Mouse (Mus musculus) splenic B cell, adult 2 months (primary cell): ENCODE data around the gene E130114P18Rik.

Experiments
- DNase-seq: peaks from one replicate; pipeline ENCODE4 v3.0.0-alpha.2; 2011; ENCODE audit warnings: low read depth, low spot score
- H3K27me3 ChIP-seq: 2 replicates; pipeline ENCODE4 v1.6.1; 2012; ENCODE audit warnings: mild to moderate bottlenecking, low read length, moderate library complexity, mixed read lengths; ENCODE audit not compliant: control insufficient read depth, poor library complexity, insufficient read depth, severe bottlenecking
- H3K36me3 ChIP-seq: 2 replicates; pipeline ENCODE4 v1.6.1; 2012; ENCODE audit warnings: mild to moderate bottlenecking, low read length, moderate library complexity, mixed read lengths; ENCODE audit not compliant: control insufficient read depth, poor library complexity, insufficient read depth, severe bottlenecking

Gene E130114P18Rik

GRCm38 (mm10) chr4:97813035-97813434 is 35.2 kb upstream of the E130114P18Rik start:
- H3K27me3 ChIP-seq, result no peaks in the 10 kb centered on the region
- no peaks in the 10 kb centered on the region for H3K36me3 ChIP-seq
- no peak for DNase-seq

- DNase-seq, result no peak
- no peaks in the 10 kb centered on the region for H3K27me3 ChIP-seq
- H3K36me3 ChIP-seq, result no peaks in the 10 kb centered on the region
Observed at GRCm38 (mm10) chr4:97810348-97810939, 32.6 kb upstream of the E130114P18Rik start.

DNA sequence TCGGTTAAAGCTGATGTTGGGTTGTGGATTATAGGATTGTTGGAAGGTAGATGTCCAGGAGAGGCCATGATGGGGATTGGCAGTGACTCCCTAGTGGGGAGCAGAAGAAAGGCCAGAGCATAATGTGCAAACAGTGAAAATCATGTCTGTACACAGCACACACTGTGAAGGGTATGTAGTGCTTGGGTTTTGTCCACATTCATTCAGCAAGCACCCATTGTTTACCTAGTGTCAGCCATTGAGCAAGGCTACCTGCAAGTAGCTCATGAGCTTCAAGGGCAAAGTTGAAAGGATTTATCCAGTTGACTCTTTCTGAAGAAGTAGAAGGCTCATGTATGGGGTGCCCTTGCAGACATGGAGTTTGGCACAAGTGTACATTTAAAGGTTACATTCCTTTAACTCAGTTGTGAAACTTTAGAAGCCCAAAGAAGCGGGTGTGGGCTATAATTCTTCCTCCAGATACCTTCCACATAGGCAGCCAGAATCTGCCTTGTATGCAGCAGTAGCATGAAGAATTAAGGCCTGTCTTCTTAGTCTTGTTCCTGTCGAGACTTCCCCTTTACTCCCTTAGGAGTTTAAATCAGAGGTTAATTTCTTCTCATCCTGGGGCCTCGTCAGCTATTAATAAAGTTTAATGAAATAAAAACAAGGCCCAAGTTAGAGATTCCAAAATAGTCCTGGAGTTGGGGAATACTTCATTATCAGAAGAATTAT is 31.9 kb upstream of the E130114P18Rik start:
- Histone ChIP-seq H3K27me3 (no peaks in the 10 kb centered on the region), H3K36me3 (no peaks in the 10 kb centered on the region)
- no peak for DNase-seq

DNA sequence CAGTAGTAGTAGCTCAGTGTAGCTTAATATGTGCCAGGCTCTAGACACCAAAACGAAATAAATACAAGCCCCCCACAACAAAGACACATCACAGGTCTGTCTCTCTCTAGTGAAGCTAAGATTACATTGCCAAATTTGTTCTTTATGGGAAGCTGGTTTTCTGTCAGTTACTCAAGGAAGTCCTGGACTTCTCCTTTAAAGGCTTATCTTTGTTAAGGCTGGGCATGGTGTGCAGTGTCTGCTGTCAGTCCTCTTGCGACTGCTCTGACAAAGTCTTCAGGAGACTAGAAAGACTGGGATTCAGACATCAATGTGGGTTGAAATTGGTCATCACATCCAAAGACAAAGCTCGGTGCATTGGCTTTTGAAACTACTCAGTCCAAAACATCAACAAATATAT is 31.0 kb upstream of the E130114P18Rik start:
- no peaks in the 10 kb centered on the region for H3K36me3 ChIP-seq
- no peak for DNase-seq
- no peaks in the 10 kb centered on the region for H3K27me3 ChIP-seq

GRCm38 (mm10) chr4:97806924-97807323 is 29.0 kb upstream of the E130114P18Rik start:
- Histone ChIP-seq H3K27me3 (no peaks in the 10 kb centered on the region), H3K36me3 (no peaks in the 10 kb centered on the region)
- no peak for DNase-seq

- Histone ChIP-seq H3K36me3 (no peaks in the 10 kb centered on the region), H3K27me3 (no peaks in the 10 kb centered on the region)
- no peak for DNase-seq
Observed at GRCm38 (mm10) chr4:97805896-97806808, 28.3 kb upstream of the E130114P18Rik start.

GRCm38 (mm10) chr4:97805255-97805654 is 27.4 kb upstream of the E130114P18Rik start:
- no peak for DNase-seq
- Histone ChIP-seq H3K27me3 (no peaks in the 10 kb centered on the region), H3K36me3 (no peaks in the 10 kb centered on the region)

DNA sequence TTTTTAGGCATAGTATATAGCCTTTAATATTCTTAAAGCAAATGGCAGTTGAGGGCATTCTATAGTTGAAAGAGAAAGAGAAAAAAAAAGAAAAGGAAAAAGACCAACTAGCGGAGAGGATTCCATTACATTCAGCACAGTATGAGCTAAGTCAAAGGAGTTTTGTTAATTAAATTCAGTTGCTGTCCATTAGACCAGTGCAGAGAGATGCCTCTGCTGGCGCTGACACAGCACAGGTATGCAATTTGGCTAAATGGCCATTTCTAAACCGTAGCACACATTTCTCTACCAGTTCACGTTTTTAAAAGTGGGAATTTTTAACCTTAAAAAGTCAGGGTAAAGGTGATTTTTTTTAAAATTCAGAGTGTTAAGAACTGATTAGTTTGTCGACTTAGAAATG is 26.8 kb upstream of the E130114P18Rik start:
- no peaks in the 10 kb centered on the region for H3K27me3 ChIP-seq
- no peaks in the 10 kb centered on the region for H3K36me3 ChIP-seq
- DNase-seq, result no peak

GRCm38 (mm10) chr4:97803791-97804190 is 25.9 kb upstream of the E130114P18Rik start:
- no peaks in the 10 kb centered on the region for H3K27me3 ChIP-seq
- DNase-seq, result no peak
- no peaks in the 10 kb centered on the region for H3K36me3 ChIP-seq

GRCm38 (mm10) chr4:97796505-97796904 is 18.6 kb upstream of the E130114P18Rik start:
- H3K27me3 ChIP-seq, result no peaks in the 10 kb centered on the region
- no peak for DNase-seq
- H3K36me3 ChIP-seq, result no peaks in the 10 kb centered on the region

- DNase-seq, result no peak
- Histone ChIP-seq H3K27me3 (no peaks in the 10 kb centered on the region), H3K36me3 (no peaks in the 10 kb centered on the region)
Observed at GRCm38 (mm10) chr4:97795957-97796356, 18.1 kb upstream of the E130114P18Rik start.

DNA sequence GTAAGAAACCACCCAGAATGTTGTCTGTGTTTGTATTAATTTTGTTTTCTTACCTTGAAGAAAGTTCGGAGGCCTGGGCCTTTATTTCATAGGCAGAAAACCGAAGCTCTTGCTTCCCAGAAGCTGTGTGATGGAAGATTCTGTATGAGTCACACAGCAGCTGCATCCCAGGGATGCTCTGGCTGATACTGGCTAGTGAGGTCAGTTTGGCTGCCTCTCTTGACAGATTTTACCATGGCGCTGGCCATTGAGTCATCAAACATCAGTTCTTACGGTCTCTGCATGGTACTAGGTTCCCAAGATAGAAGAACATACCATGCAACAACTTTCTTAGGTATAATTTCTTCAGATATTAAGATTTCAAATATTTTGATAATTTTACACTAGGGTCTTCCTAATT is 17.0 kb upstream of the E130114P18Rik start:
- H3K36me3 ChIP-seq, result no peaks in the 10 kb centered on the region
- DNase-seq, result no peak
- H3K27me3 ChIP-seq, result no peaks in the 10 kb centered on the region

- no peaks in the 10 kb centered on the region for H3K27me3 ChIP-seq
- no peak for DNase-seq
- no peaks in the 10 kb centered on the region for H3K36me3 ChIP-seq
Observed at GRCm38 (mm10) chr4:97793931-97794330, 16.1 kb upstream of the E130114P18Rik start.

DNA sequence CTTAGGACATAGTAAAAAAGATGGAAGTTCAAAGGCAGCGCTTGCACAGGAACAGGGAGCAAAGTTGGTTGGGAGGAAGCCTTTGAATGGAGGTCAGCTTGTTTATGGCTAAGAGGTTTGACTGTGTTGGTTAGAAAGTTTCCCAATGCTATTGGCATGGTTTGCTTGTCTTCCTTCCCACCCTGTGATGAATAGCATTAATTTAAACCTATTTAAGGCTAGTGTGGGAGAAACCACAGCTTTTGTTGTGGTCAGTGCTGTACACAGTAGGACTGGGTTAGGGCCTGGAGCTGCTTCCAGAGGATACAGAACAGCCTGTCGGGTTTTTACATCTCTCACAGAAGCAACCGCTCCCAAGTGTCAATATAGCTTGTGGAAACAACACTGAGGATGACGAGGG is 10.7 kb upstream of the E130114P18Rik start:
- H3K27me3 ChIP-seq, result no peaks in the 10 kb centered on the region
- no peaks in the 10 kb centered on the region for H3K36me3 ChIP-seq
- DNase-seq, result no peak

GRCm38 (mm10) chr4:97787515-97787914 is 9.6 kb upstream of the E130114P18Rik start:
- Histone ChIP-seq H3K36me3 (no peaks in the 10 kb centered on the region), H3K27me3 (no peaks in the 10 kb centered on the region)
- DNase-seq, result no peak
